Mouse (Mus musculus) layer of hippocampus, adult 2 months (tissue): Measurements from ENCODE around the gene Olfr1431. TPM values are rescaled to one million over a fixed set of nuclear protein-coding genes. Genes with fewer than 3 reads are reported as not detected.
"Not testable (repeated sequence)": the region's sequence is repeated elsewhere in the genome, so short reads cannot be mapped to it uniquely, and the experiment has no call there.

ENCODE experiments used
- DNase-seq, 2 experiments: peaks; one replicate each; pipeline ENCODE4 v3.0.0; 2022; ENCODE audit warnings: low spot score in 2 of 2
- H3K27ac ChIP-seq: fragments of 200-600 bp; 2 replicates; pipeline ENCODE4 v1.8.1; 2022
- H3K4me3 ChIP-seq: fragments of 200-600 bp; 2 replicates; pipeline ENCODE4 v1.8.1; 2022; ENCODE audit warnings: mild to moderate bottlenecking
- CTCF ChIP-seq: fragments of 200-600 bp; conservative IDR thresholded peaks from 2 replicates; pipeline ENCODE4 v1.8.1; 2022; ENCODE audit warnings: antibody characterized with exemption, mild to moderate bottlenecking, moderate library complexity
- long read RNA-seq, 2 experiments: library from polyadenylated mRNA; stranded (forward); transcript quantifications; one replicate each; pipeline ENCODE4 v2.0.0; 2021; ENCODE audit warnings: borderline mapping rate in 2 of 2
- total RNA-seq, 2 experiments: library from RNA; stranded (reverse); gene quantifications; 2 replicates each; pipeline ENCODE4 v1.2.3; 2021

Olfr1431 gene
- not detected for total RNA-seq
- long read RNA-seq, experiment 1, result 0 reads
- long read RNA-seq, experiment 2, result 0 reads

DNA sequence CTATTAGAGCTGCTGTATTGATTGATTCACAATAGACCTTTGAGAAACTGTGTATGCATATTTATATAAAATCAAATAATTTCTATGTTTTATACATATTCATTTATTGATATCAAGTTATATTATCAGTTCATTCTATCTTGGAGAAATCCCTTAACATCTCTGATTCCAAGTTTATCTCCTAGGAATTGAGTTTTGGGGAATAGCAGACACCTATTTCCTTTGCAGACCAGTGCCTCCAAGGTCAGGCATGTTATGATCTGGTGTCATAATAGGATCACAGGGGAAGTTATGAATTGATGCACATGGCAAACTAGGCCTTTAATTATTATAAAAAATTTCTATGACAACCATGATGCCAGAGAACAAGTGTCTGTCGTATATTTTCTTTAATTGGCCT lies at the start of gene Olfr1431:
TSS of gene Olfr1431 (plus strand) at position 301 of the 400 bp plus-strand sequence.
- no peak within 1 kb of the TSS for H3K27ac ChIP-seq
- no peak for TF ChIP-seq CTCF
- no peak for DNase-seq
- no peak within 1 kb of the TSS for H3K4me3 ChIP-seq

- not testable (repeated sequence) for H3K27ac ChIP-seq, H3K4me3 ChIP-seq, DNase-seq
Measured at GRCm38 (mm10) chr19:12170062-12170599, 30.3 kb upstream of the Olfr1431 start, which contains the start of gene Olfr1555-ps1. Gene Olfr1555-ps1, minus strand, starts transcription at chr19:12170112.

DNA sequence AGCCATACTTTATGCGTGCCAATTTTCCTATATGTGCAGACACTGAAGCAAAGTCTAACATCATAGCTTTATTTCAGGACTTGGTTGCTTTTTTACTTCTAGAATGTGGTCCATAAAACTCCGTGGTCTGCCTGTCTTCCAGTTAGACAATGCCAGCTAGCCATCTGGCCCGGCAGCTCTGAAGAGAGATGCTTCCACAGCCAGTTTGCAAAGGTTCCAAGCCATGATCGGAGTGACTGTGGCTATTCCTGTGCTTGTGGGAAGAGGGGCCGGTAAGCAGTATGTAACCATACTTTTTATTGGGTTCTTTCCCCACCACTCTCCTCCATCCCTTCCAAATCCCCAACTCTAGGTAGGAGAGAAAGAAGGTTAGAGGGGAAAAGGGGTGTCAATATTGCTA lies 25.0 kb upstream of the Olfr1431 start:
- peak overlapping the region; percentile 36; the same call in 1 of the 2 replicates for H3K27ac ChIP-seq
- H3K4me3 ChIP-seq, DNase-seq: not testable (repeated sequence)

DNA sequence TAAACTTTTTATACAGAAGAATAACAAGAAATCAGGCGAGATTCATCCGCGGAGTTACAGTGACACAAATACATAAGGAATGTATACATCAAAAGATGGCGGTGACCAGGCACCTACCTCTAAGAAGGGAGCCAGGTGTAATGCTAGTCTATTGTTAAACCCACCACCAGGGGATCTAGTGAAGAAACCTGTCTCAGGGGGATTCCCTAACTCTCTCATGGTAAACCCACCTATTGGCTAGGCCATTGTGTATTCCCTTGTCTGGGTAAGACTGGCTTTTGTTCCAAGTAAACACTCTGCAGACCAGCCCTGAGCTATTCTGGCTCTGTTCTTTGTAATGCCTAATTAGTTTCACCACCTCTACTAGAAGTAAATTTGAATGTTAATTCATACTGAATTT lies 1.4 kb upstream of the Olfr1431 start:
- H3K27ac ChIP-seq, H3K4me3 ChIP-seq, DNase-seq: not testable (repeated sequence)

- not testable (repeated sequence) for H3K4me3 ChIP-seq, H3K27ac ChIP-seq, DNase-seq
Measured at GRCm38 (mm10) chr19:12232496-12232895, 32.1 kb downstream of the Olfr1431 start, which contains the start of gene Olfr1432. Gene Olfr1432, minus strand, starts transcription at chr19:12232596.

- DNase-seq, result no peak
- Histone ChIP-seq H3K27ac (no peak within 1 kb of the TSS), H3K4me3 (no peak within 1 kb of the TSS)
- no peak for TF ChIP-seq CTCF
Measured at GRCm38 (mm10) chr19:12241559-12241958, 41.1 kb downstream of the Olfr1431 start, which contains the start of gene Olfr262. Gene Olfr262, minus strand, starts transcription at chr19:12241659.

DNA sequence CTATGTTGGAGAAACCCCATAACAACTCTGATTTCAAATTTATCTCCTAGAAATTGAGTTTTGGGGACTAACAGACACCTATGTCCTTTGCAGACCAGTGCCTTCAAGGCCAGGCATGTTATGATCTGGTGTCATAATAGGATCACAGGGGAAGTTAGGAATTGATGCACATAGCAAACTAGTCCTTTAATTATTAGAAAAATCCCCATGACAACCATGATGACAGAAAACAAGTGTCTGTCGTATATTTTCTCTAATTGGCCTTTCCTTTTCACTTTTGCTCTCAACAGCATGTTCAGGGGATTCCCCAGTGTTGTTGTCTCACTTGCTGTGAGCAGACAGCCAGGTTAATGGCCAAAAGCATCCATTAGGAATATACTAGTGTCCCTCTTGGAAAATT lies 60.3 kb downstream of the Olfr1431 start, which contains the start of gene Olfr235:
TSS of gene Olfr235 (plus strand) at position 301 of the 400 bp plus-strand sequence.
- Histone ChIP-seq H3K27ac (no peak within 1 kb of the TSS), H3K4me3 (no peak within 1 kb of the TSS)
- no peak for DNase-seq
- TF ChIP-seq CTCF, result no peak

Other genes starting within 250 kb of the Olfr1431 start
- 10 to 100 TPM; 50.3 to 50.9 TPM for gene Osbp, start 234.7 kb upstream of the Olfr1431 start, total RNA-seq
- gene Olfr1423, start 159.3 kb upstream of the Olfr1431 start, total RNA-seq, result not detected
- not detected for gene Olfr1424, start 138.0 kb upstream of the Olfr1431 start, total RNA-seq
- not detected for gene Olfr1425, start 122.9 kb upstream of the Olfr1431 start, total RNA-seq
- not detected for gene Olfr1426, start 108.6 kb upstream of the Olfr1431 start, total RNA-seq
- not detected for gene Olfr1427, start 97.3 kb upstream of the Olfr1431 start, total RNA-seq
- gene Olfr1428, start 84.7 kb upstream of the Olfr1431 start, total RNA-seq, result not detected
- not detected for gene Olfr76, start 77.4 kb upstream of the Olfr1431 start, total RNA-seq
- gene Olfr1555-ps1, start 30.5 kb upstream of the Olfr1431 start, total RNA-seq, result not detected
- gene Olfr1432, start 32.0 kb downstream of the Olfr1431 start, total RNA-seq, result not detected
- not detected for gene Olfr262, start 41.0 kb downstream of the Olfr1431 start, total RNA-seq
- not detected for gene Olfr235, start 60.4 kb downstream of the Olfr1431 start, total RNA-seq
- not detected for gene Olfr1434, start 79.2 kb downstream of the Olfr1431 start, total RNA-seq
- not detected for gene Olfr1436, start 98.5 kb downstream of the Olfr1431 start, total RNA-seq
- gene Olfr1437, start 124.5 kb downstream of the Olfr1431 start, total RNA-seq, result not detected
- not detected for gene Olfr1438-ps1, start 135.3 kb downstream of the Olfr1431 start, total RNA-seq
- gene Olfr1440, start 186.6 kb downstream of the Olfr1431 start, total RNA-seq, result not detected
- gene Olfr1441, start 216.8 kb downstream of the Olfr1431 start, total RNA-seq, result not detected
- gene Pfpl, start 227.3 kb downstream of the Olfr1431 start, total RNA-seq, result not detected